14 mouse cellular contexts compared by ENCODE assay signal in the genomic region with DNA sequence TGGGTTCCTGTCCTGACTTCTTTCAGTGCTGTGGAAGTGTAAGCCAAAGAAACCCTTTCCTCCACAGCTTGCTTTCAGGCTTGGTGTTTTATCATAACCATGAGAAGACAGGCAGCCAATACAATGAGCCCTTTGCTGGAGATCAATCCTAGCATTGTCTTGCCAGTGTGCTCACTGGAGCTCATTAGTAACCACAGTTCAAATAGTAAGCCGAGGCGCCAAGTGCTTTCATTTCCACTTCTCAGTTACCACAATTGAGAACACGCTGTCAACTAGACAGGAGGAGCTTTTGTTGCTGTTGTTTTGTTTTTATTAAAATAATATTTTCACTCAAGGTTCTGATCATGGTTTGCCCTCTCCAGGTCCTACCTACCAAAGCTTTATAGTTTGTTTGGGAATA. TPM values are rescaled to one million over a fixed set of nuclear protein-coding genes. Genes with fewer than 3 reads are reported as not detected.
DNase-seq lines count a peak whose midpoint lies in the region; ATAC-seq and TF ChIP-seq lines count a peak whose summit lies in the region.
"Had no signal": no experiment of that assay in that cellular context is flagged by ENCODE, and none has a peak within 500 bp of the region (broad histone marks: within the 10 kb centered on the region; RNA-seq: fewer than 3 reads in every experiment).

No protein-coding gene starts in this region.

- 0 out of 2 replicates have a peak overlapping the region, but pooled peaks have one; percentile 15 for H3K27ac ChIP-seq in liver, embryonic 11.5 days (ENCODE audit: low read depth, low read length)
- peak overlapping the region; percentile 84 for H3K27ac ChIP-seq in ES-Bruce4 (ENCODE audit: insufficient read depth, low read length)
- peak overlapping the region; percentile 65 for H3K27ac ChIP-seq in embryonic facial prominence, embryonic 15.5 days (replicated peaks)
- H3K27ac ChIP-seq: forebrain, embryonic 13.5 days; hindbrain, postnatal 0 days had no signal

- no peak overlapping the region for H3K4me2 ChIP-seq in liver, embryonic 11.5 days
- H3K4me2 ChIP-seq in embryonic facial prominence, embryonic 15.5 days (replicated peaks), result no peak overlapping the region
- H3K4me2 ChIP-seq: forebrain, embryonic 13.5 days had no signal

- TF ChIP-seq POLR2A in ES-Bruce4 (IDR thresholded peaks at IDR 0.05; ENCODE audit: insufficient read depth, low read length), result no peak

- 78% methylated on average over 3 of the region's 3 CpGs for WGBS in liver, embryonic 11.5 days
- WGBS in embryonic facial prominence, embryonic 15.5 days, result 64% methylated on average over 3 of the region's 3 CpGs

- no peak for TF ChIP-seq CTCF in ES-Bruce4 (IDR thresholded peaks at IDR 0.05; ENCODE audit: low read depth, low read length)

- ATAC-seq in liver, embryonic 11.5 days (replicated peaks; ENCODE audit: low FRiP score), result no peak
- ATAC-seq in embryonic facial prominence, embryonic 15.5 days (ENCODE audit: insufficient number of reproducible peaks, low FRiP score, low TSS enrichment, low read depth), result no peak
- 0 out of 2 replicates have a peak, but pooled peaks have one; percentile 33 for ATAC-seq in monocyte, adult 5-6 weeks (replicated peaks; ENCODE audit: insufficient number of reproducible peaks, low FRiP score, low TSS enrichment, poor library complexity, severe bottlenecking)
- ATAC-seq: forebrain, embryonic 13.5 days; hindbrain, postnatal 0 days had no signal

- H3K4me1 ChIP-seq in liver, embryonic 11.5 days (replicated peaks; ENCODE audit: control insufficient read depth, insufficient read depth, low read length), result peaks cover 24% of the 10 kb centered on the region
- H3K4me1 ChIP-seq in ES-Bruce4 (ENCODE audit: control insufficient read depth, insufficient read depth, low read length), result peaks cover 5% of the 10 kb centered on the region
- H3K4me1 ChIP-seq in embryonic facial prominence, embryonic 15.5 days, result peaks cover 34% of the 10 kb centered on the region

- no peak for TF ChIP-seq EP300 in ES-Bruce4 (IDR thresholded peaks at IDR 0.05; ENCODE audit: insufficient read depth, low read depth, low read length)

- H3K36me3 ChIP-seq in liver, embryonic 11.5 days (ENCODE audit: control insufficient read depth, insufficient read depth, low read length), result no peaks in the 10 kb centered on the region
- H3K36me3 ChIP-seq in ES-Bruce4 (ENCODE audit: control insufficient read depth, insufficient read depth, low read length, poor library complexity, severe bottlenecking), result no peaks in the 10 kb centered on the region
- no peaks in the 10 kb centered on the region for H3K36me3 ChIP-seq in embryonic facial prominence, embryonic 15.5 days

- H3K27me3 ChIP-seq in liver, embryonic 11.5 days (replicated peaks; ENCODE audit: control insufficient read depth, insufficient read depth, low read length), result no peaks in the 10 kb centered on the region
- no peaks in the 10 kb centered on the region for H3K27me3 ChIP-seq in ES-Bruce4 (ENCODE audit: control insufficient read depth, insufficient read depth, low read length, poor library complexity, severe bottlenecking)
- no peaks in the 10 kb centered on the region for H3K27me3 ChIP-seq in embryonic facial prominence, embryonic 15.5 days

- H3K9ac ChIP-seq in liver, embryonic 11.5 days (ENCODE audit: low read depth, low read length), result no peak overlapping the region
- no peak overlapping the region for H3K9ac ChIP-seq in ES-Bruce4 (ENCODE audit: low read depth, poor library complexity, severe bottlenecking)
- H3K9ac ChIP-seq in embryonic facial prominence, embryonic 15.5 days, result no peak overlapping the region
- H3K9ac ChIP-seq: forebrain, embryonic 13.5 days had no signal

- DNase-seq in liver, embryonic 11.5 days (ENCODE audit: low spot score), result no peak
- no peak for DNase-seq in liver
- no peak for DNase-seq in left cerebral cortex, adult 9 months (ENCODE audit: low spot score in 2 of 2)
- DNase-seq in cerebellum, adult 11-12 months, result no peak
- DNase-seq: adrenal gland, adult 8-10 months; cerebellum, adult 11 months; embryo, embryonic 11 days; gastrocnemius, postnatal 25 days; kidney, postnatal 10 days had no signal

- no peaks in the 10 kb centered on the region for H3K9me3 ChIP-seq in liver, embryonic 11.5 days (ENCODE audit: control insufficient read depth, low read length)
- H3K9me3 ChIP-seq in ES-Bruce4 (replicated peaks; ENCODE audit: control insufficient read depth, insufficient read depth, low read length, poor library complexity, severe bottlenecking), result no peaks in the 10 kb centered on the region
- H3K9me3 ChIP-seq in embryonic facial prominence, embryonic 15.5 days (replicated peaks), result no peaks in the 10 kb centered on the region
- H3K9me3 ChIP-seq: forebrain, embryonic 13.5 days had no signal

- H3K4me3 ChIP-seq in liver, embryonic 11.5 days (ENCODE audit: low read depth, low read length), result no peak overlapping the region
- no peak overlapping the region for H3K4me3 ChIP-seq in ES-Bruce4 (ENCODE audit: low read depth, low read length)
- no peak overlapping the region for H3K4me3 ChIP-seq in embryonic facial prominence, embryonic 15.5 days (replicated peaks)
- H3K4me3 ChIP-seq: forebrain, embryonic 13.5 days had no signal

RNA-seq across cellular contexts. Expression of gene Ggta1, which starts 1.5 kb away (rescaled TPM):
- polyA plus RNA-seq in liver, embryonic 11.5 days (2014; fragmentation: Nextera tagmentation; extraction: Ambion mirVana), result 18.6 and 19.5 TPM in 2 replicates
- polyA plus RNA-seq in ES-Bruce4 (2011; ENCODE audit: insufficient read depth, insufficient read length, low read depth, missing spikeins), result 45.2 and 52.5 TPM in 2 replicates
- 33.5 and 38.3 TPM in 2 replicates for polyA plus RNA-seq in embryonic facial prominence, embryonic 15.5 days (2015; fragmentation: Nextera tagmentation; extraction: Ambion mirVana)
- 133 to 163 TPM (median 146 TPM) in 3 replicates for total RNA-seq in monocyte, adult 5-6 weeks (2017)

Comparison
In these comparisons a context has a peak if more than half of its experiments do, and no peak if none do; other contexts are left out.
1. H3K27ac ChIP-seq: peak in every context shown above with its lines; median percentile 84 in ES-Bruce4; 65 in embryonic facial prominence, embryonic 15.5 days; 15 in liver, embryonic 11.5 days.